Mouse (Mus musculus) heart, adult 2 months (tissue): ENCODE measurements around the gene Tspan1. TPM values are rescaled to one million over a fixed set of nuclear protein-coding genes. Genes with fewer than 3 reads are reported as not detected.

Experiments used
- DNase-seq, 2 experiments: peaks; one replicate each; pipeline ENCODE4 v3.0.0; 2021
- H3K27ac ChIP-seq: fragments of 200-600 bp; 2 replicates; pipeline ENCODE4 v1.8.1; 2022
- H3K27me3 ChIP-seq: fragments of 200-500 bp; 2 replicates; pipeline ENCODE4 v1.6.1; 2012; ENCODE audit warnings: mild to moderate bottlenecking, low read length, inconsistent platforms, mixed read lengths; ENCODE audit not compliant: control insufficient read depth, insufficient read depth
- H3K36me3 ChIP-seq: fragments of 200-500 bp; 2 replicates; pipeline ENCODE4 v1.6.1; 2012; ENCODE audit warnings: low read length, inconsistent platforms; ENCODE audit not compliant: control insufficient read depth, insufficient read depth
- H3K4me1 ChIP-seq: fragments of 200-500 bp; 2 replicates; pipeline ENCODE4 v1.6.1; 2011; ENCODE audit warnings: low read length; ENCODE audit not compliant: control insufficient read depth, insufficient read depth
- H3K4me3 ChIP-seq: fragments of 200-600 bp; 2 replicates; pipeline ENCODE4 v1.8.1; 2022
- H3K79me2 ChIP-seq: fragments of 200-500 bp; replicated peaks from 2 replicates; pipeline ENCODE4 v1.6.1; 2012; ENCODE audit warnings: mild to moderate bottlenecking, inconsistent platforms, low read length, moderate library complexity, mixed read lengths; ENCODE audit not compliant: control insufficient read depth, insufficient read depth
- H3K9ac ChIP-seq: fragments of 200-500 bp; 2 replicates; pipeline ENCODE4 v1.6.1; 2012; ENCODE audit warnings: low read depth, mild to moderate bottlenecking, control low read depth, inconsistent platforms, low read length, mixed read lengths
- CTCF ChIP-seq: fragments of 200-600 bp; IDR thresholded peaks from 2 replicates; pipeline ENCODE4 v1.8.1; 2022; ENCODE audit warnings: antibody characterized with exemption, mild to moderate bottlenecking, moderate library complexity
- EP300 ChIP-seq: fragments of 200-500 bp; IDR thresholded peaks from 2 replicates; pipeline ENCODE4 v1.6.1; 2011; ENCODE audit warnings: low read depth, low read length, control low read depth; ENCODE audit not compliant: insufficient read depth
- POLR2A ChIP-seq: fragments of 200-500 bp; IDR thresholded peaks from 2 replicates; pipeline ENCODE4 v1.6.1; 2011; ENCODE audit warnings: mild to moderate bottlenecking, low read depth, low read length, control low read depth; ENCODE audit not compliant: insufficient read depth
- WGBS: fragments of 180-500 bp; shearing (Covaris S2); methylation state at CpG from one replicate; pipeline ENCODE4 v1.1.7; 2018; 5-methylcytosine and 5-hydroxymethylcytosine counted together
- intact Hi-C: fragments of 180-260 bp; cut with DNase I; formaldehyde crosslinking; loops from one replicate; pipeline ENCODE4 v1.15.1; 2025
- polyA plus RNA-seq: library from polyadenylated mRNA; depleted of rRNA; stranded (reverse); fragments of >200 nt; gene quantifications from 2 replicates; pipeline ENCODE4 v1.2.3, GENCODE M21; 2012; rRNA removed
- total RNA-seq, 2 experiments: library from RNA; stranded (reverse); gene quantifications; 2 replicates each; pipeline ENCODE4 v1.2.3; 2021

Tspan1 gene
- total and polyA plus RNA-seq, 3 experiments, result 4.9 TPM; not detected in 2

- 92% methylated on average over 4 of the region's 4 CpGs for WGBS
- no peak overlapping the region for H3K9ac ChIP-seq
- no peak overlapping the region for H3K4me3 ChIP-seq
- no peaks in the 10 kb centered on the region for H3K27me3 ChIP-seq
- intact Hi-C loops, result no loop called here
- no peak for TF ChIP-seq CTCF
- TF ChIP-seq POLR2A, result no peak
- TF ChIP-seq EP300, result no peak
- H3K79me2 ChIP-seq, result no peaks in the 10 kb centered on the region
- DNase-seq, result no peak
- H3K4me1 ChIP-seq, result peaks cover 1% of the 10 kb centered on the region; the same call in 1 of the 2 replicates
- no peaks in the 10 kb centered on the region for H3K36me3 ChIP-seq
- no peak overlapping the region for H3K27ac ChIP-seq
These were observed 41.5 kb downstream of the Tspan1 start for GRCm38 (mm10) chr4:116125803-116126386.

GRCm38 (mm10) chr4:116123602-116124519 lies 43.5 kb downstream of the Tspan1 start, which contains the start of the genes Rad54l and Pomgnt1:
Gene Rad54l (minus strand): TSS chr4:116123690.
Gene Pomgnt1 (plus strand): TSS chr4:116123840.
- H3K27me3 ChIP-seq, result no peaks in the 10 kb centered on the region
- DNase-seq, result peak; percentile 80 to 86
- H3K36me3 ChIP-seq, result no peaks in the 10 kb centered on the region
- 5% methylated on average over 24 of the region's 24 CpGs for WGBS
- peak within 1 kb of the TSS; percentile 66 for H3K9ac ChIP-seq
- no peaks in the 10 kb centered on the region for H3K79me2 ChIP-seq
- TF ChIP-seq POLR2A (peak; percentile 69), CTCF (peak; percentile 57), EP300 (peak; percentile 5; the same call in 1 of the 2 replicates)
- intact Hi-C loops, result no loop called here
- H3K4me3 ChIP-seq, result peak within 1 kb of the TSS; percentile 44
- H3K27ac ChIP-seq, result peak within 1 kb of the TSS; percentile 59
- peaks cover 1% of the 10 kb centered on the region; the same call in 1 of the 2 replicates for H3K4me1 ChIP-seq

- DNase-seq, result no peak
- Histone ChIP-seq H3K36me3 (no peaks in the 10 kb centered on the region), H3K4me3 (no peak overlapping the region), H3K9ac (no peak overlapping the region), H3K79me2 (no peaks in the 10 kb centered on the region), H3K27me3 (no peaks in the 10 kb centered on the region), H3K4me1 (peaks cover 1% of the 10 kb centered on the region; the same call in 1 of the 2 replicates), H3K27ac (no peak overlapping the region)
- intact Hi-C loops, result no loop called here
- TF ChIP-seq CTCF, result no peak
- TF ChIP-seq POLR2A, result no peak
- no peak for TF ChIP-seq EP300
- 0% methylated on average over 1 of the region's 1 CpGs for WGBS
These were observed 44.6 kb downstream of the Tspan1 start for GRCm38 (mm10) chr4:116122762-116123161.

Other genes starting within 250 kb of the Tspan1 start
- gene Dmbx1, start 227.7 kb downstream of the Tspan1 start, total RNA-seq, result not detected
- not detected in 2 replicates for gene Dmbx1, start 227.7 kb downstream of the Tspan1 start, polyA plus RNA-seq
- gene Faah, start 149.7 kb downstream of the Tspan1 start, total RNA-seq, result under 1 TPM; 0.14 to 0.23 TPM
- gene Faah, start 149.7 kb downstream of the Tspan1 start, polyA plus RNA-seq, result 0.53 and 1.4 TPM in 2 replicates
- 10 to 100 TPM; 24.3 to 28.4 TPM for gene Nsun4, start 113.7 kb downstream of the Tspan1 start, total RNA-seq
- 24.9 and 37.0 TPM in 2 replicates for gene Nsun4, start 113.7 kb downstream of the Tspan1 start, polyA plus RNA-seq
- gene Uqcrh, start 92.5 kb downstream of the Tspan1 start, total RNA-seq, result 1,000 to 10,000 TPM; 1,648 to 1,969 TPM
- 736 and 1,429 TPM in 2 replicates for gene Uqcrh, start 92.5 kb downstream of the Tspan1 start, polyA plus RNA-seq
- gene Lrrc41, start 92.3 kb downstream of the Tspan1 start, total RNA-seq, result 10 to 100 TPM; 22.0 to 24.9 TPM
- gene Lrrc41, start 92.3 kb downstream of the Tspan1 start, polyA plus RNA-seq, result 27.1 and 32.6 TPM in 2 replicates
- under 1 TPM; 0.21 to 0.43 TPM for gene Rad54l, start 43.9 kb downstream of the Tspan1 start, total RNA-seq
- 0.18 and 0.26 TPM in 2 replicates for gene Rad54l, start 43.9 kb downstream of the Tspan1 start, polyA plus RNA-seq
- 10 to 100 TPM; 52.7 to 59.5 TPM for gene Pomgnt1, start 43.8 kb downstream of the Tspan1 start, total RNA-seq
- 44.4 and 65.2 TPM in 2 replicates for gene Pomgnt1, start 43.8 kb downstream of the Tspan1 start, polyA plus RNA-seq
- 1 to 10 TPM; 4.5 to 5.4 TPM for gene Lurap1, start 16.3 kb downstream of the Tspan1 start, total RNA-seq
- gene Lurap1, start 16.3 kb downstream of the Tspan1 start, polyA plus RNA-seq, result 2.0 and 2.9 TPM in 2 replicates
- gene 1700042G07Rik, start 5.8 kb upstream of the Tspan1 start, total RNA-seq, result not detected
- 0.45 TPM in 1 of 2 replicates, not detected in the other for gene 1700042G07Rik, start 5.8 kb upstream of the Tspan1 start, polyA plus RNA-seq
- under 1 TPM; 0.16 to 0.37 TPM for gene Gm49337, start 5.8 kb upstream of the Tspan1 start, total RNA-seq
- not detected in 2 replicates for gene Gm49337, start 5.8 kb upstream of the Tspan1 start, polyA plus RNA-seq
- gene Pik3r3, start 54.0 kb upstream of the Tspan1 start, total RNA-seq, result 10 to 100 TPM; 10.1 to 11.6 TPM
- gene Pik3r3, start 54.0 kb upstream of the Tspan1 start, polyA plus RNA-seq, result 9.3 and 15.3 TPM in 2 replicates